Mouse (Mus musculus): ENCODE data around the gene Erbin. TPM values are rescaled to one million over a fixed set of nuclear protein-coding genes. Genes with fewer than 3 reads are reported as not detected.

The Erbin gene
- polyA plus RNA-seq, 1 experiment: 25.5 TPM

GRCm38 (mm10) chr13:103794688-103795543 lies 125.4 kb downstream of the Erbin start:
- TF ChIP-seq CTCF (IDR thresholded peaks at IDR 0.05; ENCODE audit: extremely low read depth, insufficient read depth, low read length): no peak
- no peak for TF ChIP-seq POLR2A (IDR thresholded peaks at IDR 0.05; ENCODE audit: extremely low read depth, insufficient read depth, low read length)
- no peak overlapping the region for H3K4me3 ChIP-seq (ENCODE audit: insufficient read depth, low read length)
- no peaks in the 10 kb centered on the region for H3K4me1 ChIP-seq (ENCODE audit: control insufficient read depth, insufficient read depth, low read length)
- no peak overlapping the region for H3K27ac ChIP-seq (ENCODE audit: insufficient read depth, low read length)

- Histone ChIP-seq H3K27ac (ENCODE audit: insufficient read depth, low read length) (no peak overlapping the region), H3K4me1 (ENCODE audit: control insufficient read depth, insufficient read depth, low read length) (no peaks in the 10 kb centered on the region), H3K4me3 (ENCODE audit: insufficient read depth, low read length) (no peak overlapping the region)
- TF ChIP-seq POLR2A (IDR thresholded peaks at IDR 0.05; ENCODE audit: extremely low read depth, insufficient read depth, low read length) (no peak), CTCF (IDR thresholded peaks at IDR 0.05; ENCODE audit: extremely low read depth, insufficient read depth, low read length) (peak; percentile 54)
Observed at GRCm38 (mm10) chr13:103779922-103780585, 140.3 kb downstream of the Erbin start.

- Histone ChIP-seq H3K4me3 (ENCODE audit: insufficient read depth, low read length) (no peak overlapping the region), H3K4me1 (ENCODE audit: control insufficient read depth, insufficient read depth, low read length) (no peaks in the 10 kb centered on the region), H3K27ac (ENCODE audit: insufficient read depth, low read length) (no peak overlapping the region)
- TF ChIP-seq CTCF (IDR thresholded peaks at IDR 0.05; ENCODE audit: extremely low read depth, insufficient read depth, low read length) (no peak), POLR2A (IDR thresholded peaks at IDR 0.05; ENCODE audit: extremely low read depth, insufficient read depth, low read length) (no peak)
Observed at GRCm38 (mm10) chr13:103777126-103777525, 143.2 kb downstream of the Erbin start.

GRCm38 (mm10) chr13:103774119-103774757 lies 146.1 kb downstream of the Erbin start, which contains the start of gene Srek1:
Gene Srek1 (minus strand): TSS chr13:103774608.
- peaks cover 4% of the 10 kb centered on the region; the same call in 1 of the 2 replicates for H3K4me1 ChIP-seq (ENCODE audit: control insufficient read depth, insufficient read depth, low read length)
- TF ChIP-seq CTCF (IDR thresholded peaks at IDR 0.05; ENCODE audit: extremely low read depth, insufficient read depth, low read length) (no peak), POLR2A (IDR thresholded peaks at IDR 0.05; ENCODE audit: extremely low read depth, insufficient read depth, low read length) (peak; percentile 90)
- peak within 1 kb of the TSS; percentile 92 for H3K4me3 ChIP-seq (ENCODE audit: insufficient read depth, low read length)
- peak within 1 kb of the TSS; percentile 100 for H3K27ac ChIP-seq (ENCODE audit: insufficient read depth, low read length)

- Histone ChIP-seq H3K27ac (ENCODE audit: insufficient read depth, low read length) (peak overlapping the region; percentile 100), H3K4me1 (ENCODE audit: control insufficient read depth, insufficient read depth, low read length) (peaks cover 4% of the 10 kb centered on the region; the same call in 1 of the 2 replicates), H3K4me3 (ENCODE audit: insufficient read depth, low read length) (peak overlapping the region; percentile 92)
- TF ChIP-seq POLR2A (IDR thresholded peaks at IDR 0.05; ENCODE audit: extremely low read depth, insufficient read depth, low read length) (0 out of 2 replicates have a peak, but pooled peaks have one; percentile 6), CTCF (IDR thresholded peaks at IDR 0.05; ENCODE audit: extremely low read depth, insufficient read depth, low read length) (no peak)
Observed at GRCm38 (mm10) chr13:103773407-103774118, 146.8 kb downstream of the Erbin start.

- no peak overlapping the region for H3K27ac ChIP-seq (ENCODE audit: insufficient read depth, low read length)
- peaks cover 4% of the 10 kb centered on the region; the same call in 1 of the 2 replicates for H3K4me1 ChIP-seq (ENCODE audit: control insufficient read depth, insufficient read depth, low read length)
- H3K4me3 ChIP-seq (ENCODE audit: insufficient read depth, low read length): peak overlapping the region; percentile 92; the same call in 1 of the 2 replicates
- TF ChIP-seq POLR2A (IDR thresholded peaks at IDR 0.05; ENCODE audit: extremely low read depth, insufficient read depth, low read length) (no peak), CTCF (IDR thresholded peaks at IDR 0.05; ENCODE audit: extremely low read depth, insufficient read depth, low read length) (no peak)
Observed at GRCm38 (mm10) chr13:103772917-103773316, 147.4 kb downstream of the Erbin start.

- peaks cover 4% of the 10 kb centered on the region; the same call in 1 of the 2 replicates for H3K4me1 ChIP-seq (ENCODE audit: control insufficient read depth, insufficient read depth, low read length)
- no peak overlapping the region for H3K4me3 ChIP-seq (ENCODE audit: insufficient read depth, low read length)
- no peak overlapping the region for H3K27ac ChIP-seq (ENCODE audit: insufficient read depth, low read length)
- TF ChIP-seq CTCF (IDR thresholded peaks at IDR 0.05; ENCODE audit: extremely low read depth, insufficient read depth, low read length) (no peak), POLR2A (IDR thresholded peaks at IDR 0.05; ENCODE audit: extremely low read depth, insufficient read depth, low read length) (no peak)
Observed at GRCm38 (mm10) chr13:103770821-103771220, 149.5 kb downstream of the Erbin start.

Other genes with a start within 250 kb of the Erbin start
- gene Srek1, start 145.9 kb downstream of the Erbin start, polyA plus RNA-seq (2012; rRNA removed): 61.4 and 65.0 TPM in 2 replicates
- 19.9 and 21.2 TPM in 2 replicates for gene Nln, start 189.1 kb upstream of the Erbin start, polyA plus RNA-seq (2012; rRNA removed)
- gene Sgtb, start 189.2 kb upstream of the Erbin start, polyA plus RNA-seq (2012; rRNA removed): 96.1 and 99.2 TPM in 2 replicates

Measured in cortical plate, adult 2 months (tissue).